Mouse (Mus musculus) CH12.LX (cell line): ENCODE results near the gene Nexn. TPM values are rescaled to one million over a fixed set of nuclear protein-coding genes. Genes with fewer than 3 reads are reported as not detected.

Experiments used
- DNase-seq: peaks from one replicate; pipeline ENCODE4 v3.0.0-alpha.2; 2013; ENCODE audit errors: extremely low read depth
- H3K27ac ChIP-seq: 2 replicates; pipeline ENCODE4 v1.5.1; 2012; ENCODE audit warnings: low read depth, mild to moderate bottlenecking, control low read depth, moderate library complexity; ENCODE audit not compliant: insufficient read depth
- H3K27me3 ChIP-seq: replicated peaks from 2 replicates; pipeline ENCODE3; 2012; ENCODE audit warnings: inconsistent platforms
- H3K36me3 ChIP-seq, 2 experiments: replicated peaks in 1 of 2; 2 replicates each; pipeline versions ENCODE3 to v1.6.1; 2012; ENCODE audit warnings: inconsistent platforms in 1 of 2, low read length in 1 of 2, mild to moderate bottlenecking in 1 of 2, mixed read lengths in 1 of 2, moderate library complexity in 1 of 2; ENCODE audit not compliant: control insufficient read depth in 1 of 2, insufficient read depth in 1 of 2
- H3K4me1 ChIP-seq, 2 experiments: 2 replicates each; pipeline ENCODE4 v1.6.1; 2012; ENCODE audit warnings: inconsistent platforms in 1 of 2, moderate library complexity in 1 of 2; ENCODE audit not compliant: insufficient read depth in 2 of 2, control insufficient read depth in 1 of 2
- H3K4me2 ChIP-seq: 2 replicates; pipeline ENCODE4 v1.6.1; 2012; ENCODE audit warnings: low read depth, mild to moderate bottlenecking, control low read depth; ENCODE audit not compliant: poor library complexity, insufficient read depth, severe bottlenecking
- H3K4me3 ChIP-seq, 3 experiments: fragments of 150-350 bp in 1 of 3; sonication (generic) in 1 of 3; replicated peaks in 1 of 3; 2 replicates each; pipeline versions ENCODE3 to v1.5.1; 2011 to 2012; ENCODE audit warnings: low read depth in 2 of 3, low read length in 2 of 3, mild to moderate bottlenecking in 2 of 3, moderate library complexity in 2 of 3, control low read depth in 1 of 3, improper control_type of control experiment in 1 of 3, inconsistent platforms in 1 of 3, mixed read lengths in 1 of 3; ENCODE audit not compliant: poor library complexity in 1 of 3
- H3K79me2 ChIP-seq: replicated peaks from 2 replicates; pipeline ENCODE4 v1.6.1; 2012; ENCODE audit warnings: mild to moderate bottlenecking, moderate library complexity; ENCODE audit not compliant: control insufficient read depth, poor library complexity, insufficient read depth, severe bottlenecking; ENCODE audit errors: extremely low read depth
- H3K9ac ChIP-seq: 2 replicates; pipeline ENCODE4 v1.6.1; 2012; ENCODE audit warnings: low read depth, mild to moderate bottlenecking, control low read depth, moderate library complexity; ENCODE audit not compliant: insufficient read depth
- H3K9me3 ChIP-seq: replicated peaks from 2 replicates; pipeline ENCODE3; 2012; ENCODE audit warnings: low read length, inconsistent platforms, mixed read lengths
- BHLHE40 ChIP-seq: IDR thresholded peaks from 2 replicates; pipeline ENCODE4 v1.6.1; 2011; ENCODE audit warnings: mild to moderate bottlenecking, low read depth, low read length, improper control_type of control experiment
- E2F4 ChIP-seq: IDR thresholded peaks from 2 replicates; pipeline ENCODE4 v1.6.1; 2011; ENCODE audit warnings: low read depth, low read length, improper control_type of control experiment; ENCODE audit not compliant: insufficient replicate concordance
- EP300 ChIP-seq: IDR thresholded peaks from 2 replicates; pipeline ENCODE4 v1.6.1; 2011; ENCODE audit warnings: low read length, improper control_type of control experiment
- IRF4 ChIP-seq: IDR thresholded peaks from 2 replicates; pipeline ENCODE4 v1.6.1; 2014; ENCODE audit warnings: low read depth, mild to moderate bottlenecking, inconsistent platforms, low read length, improper control_type of control experiment
- JUND ChIP-seq: conservative IDR thresholded peaks from 2 replicates; pipeline ENCODE4 v1.6.1; 2011; ENCODE audit warnings: low read depth, low read length, improper control_type of control experiment
- MAFK ChIP-seq: IDR thresholded peaks from 2 replicates; pipeline ENCODE4 v1.6.1; 2011; ENCODE audit warnings: low read length, improper control_type of control experiment; ENCODE audit not compliant: insufficient replicate concordance
- MAX ChIP-seq: IDR thresholded peaks from 2 replicates; pipeline ENCODE4 v1.6.1; 2011; ENCODE audit warnings: low read length, improper control_type of control experiment
- MEF2A ChIP-seq: IDR thresholded peaks from 2 replicates; pipeline ENCODE4 v1.6.1; 2014; ENCODE audit warnings: low read depth, mild to moderate bottlenecking, inconsistent platforms, low read length, improper control_type of control experiment, borderline replicate concordance
- MYC ChIP-seq: IDR thresholded peaks from 2 replicates; pipeline ENCODE4 v1.6.1; 2011; ENCODE audit warnings: low read depth, mild to moderate bottlenecking, improper control_type of control experiment, low read length
- NELFE ChIP-seq: IDR thresholded peaks from 2 replicates; pipeline ENCODE4 v1.6.1; 2011; ENCODE audit warnings: low read depth, low read length, improper control_type of control experiment
- PAX5 ChIP-seq: IDR thresholded peaks from 2 replicates; pipeline ENCODE4 v1.6.1; 2012; ENCODE audit warnings: low read length, inconsistent platforms, mixed read lengths
- POLR2A ChIP-seq: IDR thresholded peaks from 2 replicates; pipeline ENCODE4 v1.6.1; 2011; ENCODE audit warnings: low read depth, mild to moderate bottlenecking, improper control_type of control experiment, low read length
- POLR2AphosphoS2 ChIP-seq: IDR thresholded peaks from 2 replicates; pipeline ENCODE4 v1.6.1; 2011; ENCODE audit warnings: low read depth, low read length, improper control_type of control experiment
- SIN3A ChIP-seq: IDR thresholded peaks from 2 replicates; pipeline ENCODE4 v1.6.1; 2012; ENCODE audit warnings: low read length, improper control_type of control experiment, inconsistent platforms
- TBP ChIP-seq: conservative IDR thresholded peaks from 2 replicates; pipeline ENCODE4 v1.6.1; 2011; ENCODE audit warnings: low read depth, low read length, improper control_type of control experiment
- TCF12 ChIP-seq: IDR thresholded peaks from 2 replicates; pipeline ENCODE4 v1.6.1; 2014; ENCODE audit warnings: low read depth, mild to moderate bottlenecking, inconsistent platforms, low read length, improper control_type of control experiment
- USF2 ChIP-seq: conservative IDR thresholded peaks from 2 replicates; pipeline ENCODE4 v1.6.1; 2011; ENCODE audit warnings: low read depth, low read length, improper control_type of control experiment
- ZC3H11A ChIP-seq: IDR thresholded peaks from 2 replicates; pipeline ENCODE4 v1.6.1; 2012; ENCODE audit warnings: low read depth, mild to moderate bottlenecking, inconsistent platforms, low read length, improper control_type of control experiment
- ZKSCAN1 ChIP-seq: IDR thresholded peaks from 2 replicates; pipeline ENCODE4 v1.6.1; 2012; ENCODE audit warnings: low read depth, inconsistent platforms, low read length, improper control_type of control experiment, borderline replicate concordance
- dilution Hi-C: fragments of 300-500 bp; cut with MboI; formaldehyde crosslinking; loops from 2 replicates; pipeline ENCODE4 v1.14.3; 2020; ENCODE audit warnings: low sequenced_read_pairs; ENCODE audit not compliant: extremely low pct_unique_long_range_greater_than_20kb, extremely low pct_ligation_motif_present
- in situ Hi-C: fragments of 300-500 bp; cut with MboI; formaldehyde crosslinking; loops from 3 replicates; pipeline ENCODE4 v1.14.3; 2019; ENCODE audit warnings: low sequenced_read_pairs, low pct_ligation_motif_present, low pct_unique_long_range_greater_than_20kb, mixed read lengths
- polyA plus RNA-seq: library from polyadenylated mRNA; unstranded; fragments of >175 nt; gene quantifications from 2 replicates; pipeline ENCODE4 v1.2.1, GENCODE M21; 2012; ENCODE audit warnings: low read depth; ENCODE audit not compliant: insufficient read length
- total RNA-seq, 2 experiments: library from RNA; depleted of rRNA; stranded (reverse); fragments of 300-350 nt in 1 of 2; fragments of >200 nt in 1 of 2; gene quantifications; 2 replicates each; pipeline ENCODE4 v1.2.3; 2012 to 2014

The Nexn gene
- total and polyA plus RNA-seq, 3 experiments: 0.08 to 0.17 TPM; not detected in 1

GRCm38 (mm10) chr3:152308485-152309249, 42.5 kb upstream of the Nexn start:
- Histone ChIP-seq H3K9me3 (no peaks in the 10 kb centered on the region), H3K9ac (no peak overlapping the region), H3K36me3 (peaks cover 44 to 86% of the 10 kb centered on the region in 2 experiments), H3K4me1 (peaks cover 0 to 12% of the 10 kb centered on the region in 2 experiments; a peak in 1 of 4 replicates), H3K79me2 (no peaks in the 10 kb centered on the region)
- dilution Hi-C loops: no loop called here
- in situ Hi-C loops: no loop called here
- no peak for TF ChIP-seq POLR2AphosphoS2
- no peak for TF ChIP-seq JUND
- no peak for TF ChIP-seq MEF2A
- TF ChIP-seq E2F4: no peak
- TF ChIP-seq MYC: no peak
- TF ChIP-seq BHLHE40: no peak
- no peak for TF ChIP-seq ZC3H11A
- TF ChIP-seq TBP: no peak
- TF ChIP-seq IRF4: no peak
- no peak for TF ChIP-seq PAX5
- TF ChIP-seq NELFE: no peak
- no peak for TF ChIP-seq MAFK
- TF ChIP-seq SIN3A: no peak
- no peak for TF ChIP-seq TCF12
- TF ChIP-seq MAX: no peak
- TF ChIP-seq, all 38 proteins: peak for 0
- Histone ChIP-seq H3K27ac (no peak overlapping the region), H3K4me2 (no peak overlapping the region), H3K4me3 (no peak overlapping the region), H3K27me3 (no peaks in the 10 kb centered on the region)
- no peak for DNase-seq

DNA sequence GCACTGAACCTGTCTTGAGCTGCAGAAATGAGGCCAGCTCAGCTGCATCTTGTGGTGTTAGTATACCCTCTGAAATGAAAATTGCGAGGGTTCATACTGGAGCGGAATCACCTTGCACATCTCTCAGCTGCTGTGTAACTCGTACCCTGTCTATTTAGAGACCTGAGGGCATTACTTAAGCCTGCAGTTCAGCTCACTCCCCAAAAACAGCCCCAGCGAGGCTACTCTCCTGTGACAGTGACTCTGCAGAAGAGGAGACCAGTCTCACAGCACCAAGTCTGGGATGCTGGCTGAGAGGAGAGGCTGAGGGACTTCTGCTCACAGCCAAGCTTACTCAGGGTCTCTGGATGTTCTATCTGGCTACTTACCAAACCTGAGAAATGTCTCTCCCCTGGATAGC, 39.8 kb upstream of the Nexn start:
- H3K9me3 ChIP-seq: no peaks in the 10 kb centered on the region
- no peak overlapping the region for H3K4me3 ChIP-seq
- dilution Hi-C loops: no loop called here
- no peak for TF ChIP-seq USF2
- no peak for TF ChIP-seq ZKSCAN1
- TF ChIP-seq MAFK: no peak
- TF ChIP-seq EP300: no peak
- TF ChIP-seq POLR2A: no peak
- TF ChIP-seq E2F4: no peak
- no peak overlapping the region for H3K4me2 ChIP-seq
- no peaks in the 10 kb centered on the region for H3K79me2 ChIP-seq
- H3K36me3 ChIP-seq: peaks cover 51 to 88% of the 10 kb centered on the region in 2 experiments
- DNase-seq: no peak
- H3K27me3 ChIP-seq: no peaks in the 10 kb centered on the region
- no peak overlapping the region for H3K27ac ChIP-seq
- peaks cover 2 to 21% of the 10 kb centered on the region in 2 experiments; a peak in 1 of 4 replicates for H3K4me1 ChIP-seq
- in situ Hi-C loops: no loop called here
- H3K9ac ChIP-seq: no peak overlapping the region
